In the genomic region with DNA sequence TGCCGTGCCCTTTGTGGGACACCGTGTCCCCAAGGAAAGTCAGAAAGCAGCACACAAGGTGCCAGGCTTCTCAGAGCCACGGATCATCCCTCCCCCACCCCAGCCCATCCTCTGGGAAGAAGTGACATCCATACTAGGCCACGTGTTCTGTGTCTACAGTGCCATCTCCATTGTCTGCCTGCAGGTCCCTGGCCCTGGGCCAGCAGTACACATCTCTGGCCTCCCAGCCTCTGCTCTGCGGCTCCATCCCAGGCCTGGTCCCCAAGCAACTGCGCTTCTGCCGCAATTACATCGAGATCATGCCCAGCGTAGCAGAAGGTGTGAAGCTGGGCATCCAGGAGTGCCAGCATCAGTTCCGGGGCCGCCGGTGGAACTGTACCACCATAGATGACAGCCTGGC, we compare ENCODE assay signal across 11 mouse cellular contexts. TPM values are rescaled to one million over a fixed set of nuclear protein-coding genes. Genes with fewer than 3 reads are reported as not detected.
A peak's percentile ranks its signal among the peaks of the same experiment; 100 is the strongest.
DNase-seq lines count a peak whose midpoint lies in the region; ATAC-seq lines count a peak whose summit lies in the region.
"Had no signal": no experiment of that assay in that cellular context is flagged by ENCODE, and none has a peak within 500 bp of the region (broad histone marks: within the 10 kb centered on the region; RNA-seq: fewer than 3 reads in every experiment).

No protein-coding gene starts in this region.

- no peak for DNase-seq in forebrain, embryonic 10.5 days (ENCODE audit: extremely low spot score, low spot score)
- DNase-seq in cerebellum, postnatal 14 days = peak; percentile 59 to 75
- peak; percentile 17 for DNase-seq in neural tube, embryonic 10.5 days (ENCODE audit: extremely low spot score, low spot score)
- DNase-seq in frontal cortex, postnatal 14 days (ENCODE audit: low spot score in 2 of 2) = no peak
- no peak for DNase-seq in ovary, adult 18-20 months (ENCODE audit: low spot score)
- DNase-seq in adipocyte (ENCODE audit: low spot score) = no peak
- DNase-seq: kidney, adult 8-10 months; thymus, postnatal 36 days had no signal

- no peak overlapping the region for H3K9ac ChIP-seq in forebrain, embryonic 13.5 days
- H3K9ac ChIP-seq in hindbrain, embryonic 12.5 days = no peak overlapping the region
- H3K9ac ChIP-seq: liver, embryonic 15.5 days had no signal

- ATAC-seq in forebrain, embryonic 13.5 days = peak; percentile 46
- ATAC-seq in hindbrain, embryonic 12.5 days (ENCODE audit: low FRiP score) = peak; percentile 54

- no peaks in the 10 kb centered on the region for H3K36me3 ChIP-seq in forebrain, embryonic 13.5 days (ENCODE audit: poor library complexity, severe bottlenecking)
- 0 out of 2 replicates have a peak, but pooled peaks cover 2% of the 10 kb centered on the region for H3K36me3 ChIP-seq in forebrain, embryonic 10.5 days (replicated peaks)
- no peaks in the 10 kb centered on the region for H3K36me3 ChIP-seq in hindbrain, embryonic 12.5 days
- H3K36me3 ChIP-seq: liver, embryonic 15.5 days had no signal

- peak overlapping the region; percentile 40; the same call in 1 of the 2 replicates for H3K27ac ChIP-seq in forebrain, embryonic 13.5 days
- H3K27ac ChIP-seq in forebrain, embryonic 10.5 days = no peak overlapping the region; the same call in 1 of the 2 replicates
- peak overlapping the region; percentile 68 for H3K27ac ChIP-seq in hindbrain, embryonic 12.5 days
- H3K27ac ChIP-seq: liver, embryonic 15.5 days had no signal

- H3K4me1 ChIP-seq in forebrain, embryonic 13.5 days = peaks cover 37% of the 10 kb centered on the region
- H3K4me1 ChIP-seq in forebrain, embryonic 10.5 days = peaks cover 46% of the 10 kb centered on the region
- H3K4me1 ChIP-seq in hindbrain, embryonic 12.5 days = peaks cover 41% of the 10 kb centered on the region

- H3K9me3 ChIP-seq in forebrain, embryonic 13.5 days (replicated peaks) = 0 out of 2 replicates have a peak, but pooled peaks cover 3% of the 10 kb centered on the region
- H3K9me3 ChIP-seq in forebrain, embryonic 10.5 days = peaks cover 17% of the 10 kb centered on the region
- H3K9me3 ChIP-seq in hindbrain, embryonic 12.5 days (replicated peaks) = 0 out of 2 replicates have a peak, but pooled peaks cover 6% of the 10 kb centered on the region
- H3K9me3 ChIP-seq: liver, embryonic 15.5 days had no signal

- WGBS in forebrain, embryonic 13.5 days = 37% methylated on average over 12 of the region's 12 CpGs
- 61% methylated on average over 12 of the region's 12 CpGs for WGBS in forebrain, embryonic 10.5 days
- WGBS in hindbrain, embryonic 12.5 days = 38% methylated on average over 12 of the region's 12 CpGs

- peak overlapping the region; percentile 96 for H3K4me2 ChIP-seq in forebrain, embryonic 13.5 days
- H3K4me2 ChIP-seq in hindbrain, embryonic 12.5 days (replicated peaks) = peak overlapping the region; percentile 96
- H3K4me2 ChIP-seq: liver, embryonic 15.5 days had no signal

- H3K4me3 ChIP-seq in forebrain, embryonic 13.5 days = no peak overlapping the region
- H3K4me3 ChIP-seq in forebrain, embryonic 10.5 days = no peak overlapping the region
- no peak overlapping the region for H3K4me3 ChIP-seq in hindbrain, embryonic 12.5 days
- H3K4me3 ChIP-seq: liver, embryonic 15.5 days had no signal

- H3K27me3 ChIP-seq in forebrain, embryonic 13.5 days = peaks cover 81% of the 10 kb centered on the region
- H3K27me3 ChIP-seq in forebrain, embryonic 10.5 days (ENCODE audit: poor library complexity, severe bottlenecking) = peaks cover 100% of the 10 kb centered on the region
- peaks cover 60% of the 10 kb centered on the region for H3K27me3 ChIP-seq in hindbrain, embryonic 12.5 days

RNA-seq across cellular contexts. Expression of gene Wnt3, which starts 34.0 kb away (rescaled TPM):
- polyA plus RNA-seq in forebrain, embryonic 13.5 days (2015; fragmentation: Nextera tagmentation; extraction: Ambion mirVana) = 6.5 TPM in 2 replicates
- polyA plus RNA-seq in forebrain, embryonic 10.5 days (2016; fragmentation: Nextera tagmentation; extraction: Ambion mirVana) = 2.1 and 4.2 TPM in 2 replicates
- 8.0 and 8.7 TPM in 2 replicates for polyA plus RNA-seq in hindbrain, embryonic 12.5 days (2016; fragmentation: Nextera tagmentation; extraction: Ambion mirVana)
- polyA plus RNA-seq: liver, embryonic 15.5 days had no signal

RNA-seq across cellular contexts. Expression of gene Wnt9b, which starts 58.3 kb away (rescaled TPM):
- polyA plus RNA-seq in forebrain, embryonic 13.5 days (2015; fragmentation: Nextera tagmentation; extraction: Ambion mirVana) = 0.10 and 0.14 TPM in 2 replicates
- polyA plus RNA-seq in forebrain, embryonic 10.5 days (2016; fragmentation: Nextera tagmentation; extraction: Ambion mirVana) = 0.99 and 1.4 TPM in 2 replicates
- polyA plus RNA-seq in hindbrain, embryonic 12.5 days (2016; fragmentation: Nextera tagmentation; extraction: Ambion mirVana) = 0.77 and 0.88 TPM in 2 replicates

Comparison
In these comparisons a context has a peak if more than half of its experiments do, and no peak if none do; other contexts are left out.
1. DNase-seq: peak in cerebellum, postnatal 14 days (2 of 2) and neural tube, embryonic 10.5 days (single experiment); none in forebrain, embryonic 10.5 days (single experiment), frontal cortex, postnatal 14 days (0 of 2), ovary, adult 18-20 months (single experiment) and adipocyte (single experiment).